Mouse (Mus musculus): ENCODE data around the gene Nkx2-5.

Nkx2-5 gene

DNA sequence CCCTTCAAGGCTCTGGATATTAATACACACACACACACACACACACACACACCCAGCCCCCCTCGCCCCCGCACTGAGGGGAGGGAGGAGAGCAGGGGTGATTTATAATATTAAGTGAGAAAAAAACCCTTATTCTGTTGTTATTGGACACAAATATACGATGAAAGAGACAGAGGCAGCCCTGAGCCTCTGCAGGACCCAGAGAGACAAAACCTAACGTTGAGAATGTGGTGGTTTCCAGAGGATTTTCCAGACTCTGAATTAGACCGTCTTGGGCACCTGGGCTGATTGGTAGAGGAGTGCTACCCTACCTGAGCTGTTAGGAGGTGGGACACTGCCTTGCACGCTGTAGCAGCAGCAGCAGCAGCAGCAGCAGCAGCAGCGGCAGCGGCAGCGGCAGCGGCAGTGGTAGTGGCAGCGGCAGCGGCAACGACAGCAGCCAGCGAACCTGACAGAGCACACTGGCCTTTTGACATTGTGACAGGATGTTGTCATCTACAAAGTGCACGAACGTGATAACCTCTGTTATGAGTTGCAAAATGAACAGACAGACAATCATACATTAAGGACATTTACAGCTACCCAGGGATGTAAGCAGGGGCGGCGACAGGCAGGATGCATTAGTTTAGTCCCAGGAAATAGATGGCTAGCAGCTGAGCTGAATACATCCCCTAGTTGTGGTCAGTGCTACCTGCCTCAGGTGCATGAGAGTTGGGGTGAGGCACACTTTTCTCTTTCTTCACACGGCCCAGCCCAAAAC is 7.8 kb downstream of the Nkx2-5 start:
- DNase-seq (ENCODE audit: low spot score): no peak

DNA sequence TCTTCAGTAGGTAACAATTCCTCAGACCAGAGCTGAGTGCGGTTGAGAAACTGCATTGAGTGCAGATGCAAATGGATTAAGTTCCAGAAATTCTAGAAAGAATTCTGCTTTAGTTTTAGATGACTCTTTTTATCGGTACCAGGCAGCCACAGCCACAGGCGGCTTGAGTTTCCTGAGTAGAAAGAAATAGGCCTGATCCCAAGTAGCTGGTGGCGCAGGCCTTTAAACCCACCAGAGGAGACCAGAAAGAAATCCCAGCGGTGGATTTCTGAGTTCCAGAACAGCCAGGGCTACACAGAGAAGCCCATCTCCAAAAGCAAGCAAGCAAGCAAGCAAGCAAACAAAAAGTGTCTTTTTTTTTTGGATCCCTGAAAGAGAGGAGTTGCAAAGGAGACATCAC is 8.4 kb downstream of the Nkx2-5 start:
- no peak for DNase-seq (ENCODE audit: low spot score)

DNA sequence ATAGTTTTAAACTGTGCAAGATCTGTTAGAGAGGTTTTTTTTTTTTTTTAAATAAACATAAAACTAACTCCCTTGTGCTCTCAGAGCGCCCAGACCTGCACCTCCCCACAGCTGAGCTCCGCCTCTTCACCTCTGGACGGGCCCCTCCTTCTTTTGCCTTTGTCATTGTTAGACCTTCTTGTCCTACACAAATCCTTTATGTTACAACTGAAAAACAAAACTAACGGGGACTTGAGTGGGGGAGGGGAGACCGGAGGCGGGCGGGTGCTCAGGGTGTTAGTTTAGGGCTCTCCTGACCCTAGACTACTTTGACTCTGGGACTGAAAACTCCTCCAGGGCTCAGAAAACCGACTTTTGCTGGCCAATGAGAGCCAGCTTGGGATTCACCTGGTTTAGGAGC is 8.9 kb downstream of the Nkx2-5 start:
- DNase-seq (ENCODE audit: low spot score): no peak

DNA sequence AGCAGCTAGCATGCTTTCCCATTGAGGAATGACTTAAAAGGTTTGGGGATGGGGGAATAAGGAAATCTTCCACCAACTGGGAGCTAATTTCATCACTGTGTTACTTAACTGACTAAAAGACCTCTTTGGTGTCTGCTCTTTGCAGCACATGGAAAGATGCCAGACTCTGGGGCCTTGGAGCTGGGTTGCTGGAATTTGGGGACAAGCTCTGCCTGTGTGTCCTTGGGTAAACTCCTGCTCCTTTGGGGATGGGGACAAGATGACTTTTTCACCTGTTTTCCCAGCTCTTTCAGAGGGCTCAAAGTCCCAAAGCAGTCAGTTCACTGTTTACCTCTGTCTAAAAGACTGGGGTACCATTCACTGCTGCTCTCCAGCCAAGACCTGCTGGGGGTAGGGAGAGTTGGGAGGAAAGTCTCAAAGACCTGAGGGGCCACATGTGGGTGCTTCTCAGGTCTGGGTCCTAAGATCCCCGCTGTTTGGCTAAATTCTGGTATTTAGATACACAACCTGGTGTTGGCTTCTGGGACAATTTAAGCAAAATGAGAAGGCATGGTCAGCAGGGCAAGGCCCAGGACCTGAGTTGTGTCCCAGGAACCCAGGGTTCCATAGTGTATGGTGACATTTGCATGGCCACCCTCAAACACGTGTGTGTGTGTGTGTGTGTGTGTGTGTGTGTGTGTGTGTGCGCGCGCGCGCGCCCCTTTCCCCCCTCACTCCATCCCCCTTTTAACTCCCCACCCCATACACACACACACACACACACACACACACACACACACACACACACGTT is 9.6 kb downstream of the Nkx2-5 start:
- DNase-seq (ENCODE audit: low spot score): no peak

DNA sequence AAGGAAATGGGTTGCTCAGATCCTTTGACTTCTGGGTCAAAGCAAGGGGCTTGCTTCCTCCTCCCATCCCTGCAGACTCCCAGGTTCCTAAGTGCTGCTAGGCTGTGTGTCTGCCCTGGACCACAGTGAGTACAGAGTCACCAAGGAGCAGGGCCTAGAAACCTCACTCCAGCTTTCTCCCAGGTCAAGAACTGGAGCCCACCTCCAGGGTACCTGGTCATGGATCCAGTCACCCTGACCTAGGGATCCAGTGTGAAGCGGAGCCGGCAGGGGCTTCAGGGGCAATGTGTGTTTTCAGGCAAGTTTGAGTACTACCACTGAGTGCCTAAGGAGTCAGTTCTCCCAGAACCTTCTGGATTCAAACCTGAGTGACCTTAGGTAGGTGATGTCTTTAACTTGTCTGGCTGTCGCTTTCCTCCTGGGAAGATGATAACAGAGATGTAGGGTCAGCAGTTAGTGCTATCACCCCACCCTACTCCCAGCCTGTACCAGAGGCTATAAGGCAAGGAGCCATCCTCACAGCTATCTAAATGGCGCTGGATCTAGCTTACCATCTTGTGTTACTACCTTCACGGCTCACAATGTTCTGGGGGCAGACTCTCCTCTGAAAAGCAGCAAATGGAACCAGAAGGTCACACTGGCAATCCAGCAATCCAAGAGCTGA is 10.4 kb downstream of the Nkx2-5 start:
- no peak for DNase-seq (ENCODE audit: low spot score)

DNA sequence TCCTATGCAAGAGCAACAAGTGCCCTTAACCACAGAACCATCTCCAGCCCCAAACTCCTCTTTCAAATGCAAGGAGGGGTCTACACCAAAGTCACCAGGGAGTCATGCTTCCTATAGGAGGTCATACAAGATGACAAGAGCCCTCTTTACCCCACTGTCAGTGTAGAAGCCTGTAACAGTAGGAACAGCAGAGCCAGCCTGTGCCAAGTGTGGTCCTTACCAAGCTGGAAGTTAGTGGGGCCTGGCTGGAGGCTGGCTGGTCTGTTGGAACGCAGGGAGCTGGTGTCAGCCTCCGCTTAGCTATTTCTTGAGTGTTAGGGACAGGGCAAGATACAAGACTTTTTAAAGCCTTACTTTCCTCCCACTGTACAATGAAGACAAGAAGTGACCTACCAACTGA is 11.0 kb downstream of the Nkx2-5 start:
- DNase-seq (ENCODE audit: low spot score): no peak

DNA sequence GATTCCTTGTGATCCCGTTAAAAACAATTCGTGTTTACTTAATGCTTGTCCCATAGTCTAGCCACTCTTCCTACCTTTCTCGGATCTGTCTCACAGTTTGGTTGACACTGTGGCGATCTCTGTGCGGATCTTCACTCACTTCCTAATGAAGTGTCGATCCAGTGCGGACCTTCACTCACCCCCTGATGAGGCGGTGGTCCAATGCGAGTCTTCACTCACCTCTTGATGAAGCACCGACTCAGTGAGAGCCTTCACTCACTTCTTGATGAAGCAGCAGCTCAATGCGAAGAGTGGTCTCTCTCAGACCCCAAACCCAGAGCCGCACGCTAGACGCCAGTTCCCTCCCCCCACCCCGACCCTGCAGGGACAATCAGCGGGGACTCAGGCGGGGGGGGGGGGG is 18.7 kb downstream of the Nkx2-5 start:
- no peak for DNase-seq (ENCODE audit: low spot score)

DNA sequence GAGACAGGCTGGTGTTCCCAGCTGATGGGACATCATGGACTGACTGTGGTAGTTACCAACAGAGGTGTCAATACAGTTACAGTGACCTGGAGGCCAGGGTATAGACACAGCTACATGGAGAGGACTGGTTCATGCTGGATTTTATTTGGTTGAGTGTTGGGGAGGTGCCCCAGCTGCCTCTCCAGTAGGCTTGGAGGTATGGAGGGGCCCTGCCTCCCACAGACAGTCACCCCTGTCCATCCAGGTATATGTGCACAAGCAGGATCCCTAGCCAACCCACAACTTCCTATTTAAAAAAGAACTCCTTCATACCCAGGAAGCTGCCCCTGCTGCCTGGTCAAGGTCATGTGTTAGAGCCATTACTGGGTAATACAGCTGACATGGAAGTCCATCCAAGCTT is 27.0 kb downstream of the Nkx2-5 start:
- no peak for DNase-seq (ENCODE audit: low spot score)

DNA sequence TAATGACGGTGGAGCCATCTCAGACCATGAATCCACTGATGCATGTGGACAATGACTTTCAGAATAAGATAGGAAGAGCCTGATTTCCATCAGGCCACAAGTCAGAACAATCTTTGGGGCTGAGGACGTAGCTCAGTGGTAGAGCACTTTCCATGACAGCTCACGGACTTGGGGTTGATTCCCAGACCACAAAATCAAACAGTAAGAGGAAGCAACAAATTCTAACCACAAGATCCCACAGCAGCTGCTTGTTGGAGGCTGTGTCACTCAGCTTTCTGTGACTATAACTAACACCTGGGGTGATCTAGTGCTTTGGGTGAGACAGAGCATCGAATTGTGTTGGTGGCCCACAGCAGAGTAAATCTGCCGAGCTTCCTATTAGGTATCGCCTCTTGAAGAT is 28.0 kb downstream of the Nkx2-5 start:
- DNase-seq (ENCODE audit: low spot score): no peak

DNA sequence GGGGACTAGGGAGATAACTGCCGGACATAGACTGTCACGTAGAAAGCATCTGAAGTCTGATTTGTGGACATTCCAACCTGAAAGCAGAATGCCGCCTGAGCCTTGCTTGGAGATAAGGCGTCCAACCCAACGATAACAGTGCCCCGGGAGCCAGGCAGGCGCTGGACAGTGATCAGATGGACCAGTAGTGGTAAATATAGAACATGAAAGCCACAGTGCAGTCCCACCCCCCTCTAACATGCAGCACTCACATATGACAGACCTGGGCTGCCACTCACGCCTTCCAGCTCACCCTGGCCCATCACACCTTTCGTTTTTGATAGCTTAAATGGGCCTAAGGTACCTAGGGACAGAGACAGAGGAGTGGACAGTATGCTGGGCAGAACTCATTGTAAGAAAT is 31.3 kb downstream of the Nkx2-5 start:
- no peak for DNase-seq (ENCODE audit: low spot score)

DNA sequence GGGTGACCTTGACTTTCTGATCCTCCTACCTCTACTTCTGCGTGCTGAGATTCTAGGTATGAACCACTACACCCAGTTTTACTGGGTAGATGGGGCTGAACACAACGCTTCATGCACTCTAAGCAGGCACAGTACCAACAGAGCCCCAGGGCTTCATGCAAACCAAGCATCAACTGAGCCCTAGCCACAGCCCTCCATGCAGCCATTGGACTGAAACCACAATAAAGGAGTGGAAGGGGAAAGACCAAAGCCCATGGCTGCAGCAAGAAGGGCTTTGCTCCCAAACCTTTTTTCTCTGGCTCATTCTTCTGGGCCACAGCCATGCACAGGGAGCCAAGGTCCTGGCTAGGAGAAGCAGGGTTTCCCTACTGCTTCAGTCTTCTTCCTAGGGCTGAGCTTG is 32.2 kb downstream of the Nkx2-5 start:
- DNase-seq (ENCODE audit: low spot score): no peak

DNA sequence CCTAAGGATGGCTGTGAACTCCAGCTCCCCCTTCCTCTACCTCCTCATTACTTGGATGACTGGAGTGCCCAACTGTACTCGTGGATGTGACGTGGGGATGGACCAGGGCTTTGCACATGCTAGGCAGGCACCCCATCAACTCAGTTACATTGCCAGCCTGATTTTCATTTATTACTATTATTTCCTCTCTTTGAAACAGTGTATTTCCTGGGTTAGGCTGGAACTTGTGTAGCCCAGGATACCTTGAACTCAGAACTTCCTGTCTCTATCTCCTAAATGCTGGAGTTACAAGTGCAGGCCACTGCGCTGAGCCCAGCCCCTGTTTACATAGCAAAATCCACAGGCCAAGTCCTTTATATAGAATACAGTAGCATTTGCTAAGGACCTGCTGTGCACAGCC is 41.9 kb downstream of the Nkx2-5 start:
- no peak for DNase-seq (ENCODE audit: low spot score)

DNA sequence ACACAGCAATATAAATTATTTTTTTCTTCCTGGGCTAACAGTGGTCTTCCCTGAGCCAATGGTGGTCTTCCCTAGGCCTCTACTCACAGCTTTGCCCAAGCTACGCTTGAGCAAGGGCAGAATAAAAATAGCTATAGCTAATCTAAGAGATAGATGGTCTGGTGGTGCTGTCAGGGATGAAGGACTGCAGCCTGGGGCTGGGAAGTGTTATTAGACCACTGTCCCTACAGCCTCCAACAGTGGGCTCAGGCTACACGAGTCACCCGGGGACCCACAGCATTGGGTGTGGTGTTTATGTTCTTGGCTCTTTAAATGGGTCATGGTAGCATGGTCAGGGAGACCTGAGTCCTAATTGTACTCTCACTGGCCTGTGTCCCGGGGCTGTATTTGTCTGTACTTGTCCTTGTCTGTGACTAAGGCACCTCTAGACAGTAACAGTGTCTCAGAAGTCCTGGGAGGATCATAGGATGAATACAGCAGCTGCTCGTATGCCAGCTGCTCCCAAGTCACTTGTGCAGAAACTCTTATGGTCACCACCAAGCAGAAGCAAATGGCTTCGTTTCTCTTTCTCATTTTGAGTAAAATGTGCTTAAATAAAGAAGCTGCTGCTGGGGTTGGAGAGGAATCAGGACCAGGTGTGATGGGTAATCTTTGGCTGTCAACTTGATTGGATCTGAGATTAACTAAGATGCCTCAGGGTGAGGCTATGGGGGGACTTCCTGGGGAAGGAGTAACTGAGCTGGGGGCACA is 47.3 kb downstream of the Nkx2-5 start:
- no peak for DNase-seq (ENCODE audit: low spot score)

DNA sequence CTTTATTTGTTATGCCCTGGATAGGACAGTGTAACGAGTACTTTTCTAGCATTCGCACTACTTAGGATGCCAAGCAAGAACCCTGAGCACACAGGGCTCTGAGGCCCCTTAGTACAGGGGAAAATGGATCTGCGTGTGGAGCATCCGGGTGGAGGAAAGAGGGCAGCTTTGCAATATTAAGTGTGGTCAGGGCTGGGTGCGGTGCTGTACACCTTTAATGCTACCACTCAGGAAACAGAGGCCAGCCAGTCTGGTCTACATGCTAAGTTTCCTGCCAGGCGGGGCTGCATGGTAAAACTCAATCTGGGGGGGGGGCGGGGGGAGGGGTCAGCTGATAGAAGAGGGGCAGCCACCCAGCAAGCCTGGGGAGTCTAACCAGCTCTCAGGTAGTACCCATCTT is 49.4 kb downstream of the Nkx2-5 start:
- no peak for DNase-seq (ENCODE audit: low spot score)

DNA sequence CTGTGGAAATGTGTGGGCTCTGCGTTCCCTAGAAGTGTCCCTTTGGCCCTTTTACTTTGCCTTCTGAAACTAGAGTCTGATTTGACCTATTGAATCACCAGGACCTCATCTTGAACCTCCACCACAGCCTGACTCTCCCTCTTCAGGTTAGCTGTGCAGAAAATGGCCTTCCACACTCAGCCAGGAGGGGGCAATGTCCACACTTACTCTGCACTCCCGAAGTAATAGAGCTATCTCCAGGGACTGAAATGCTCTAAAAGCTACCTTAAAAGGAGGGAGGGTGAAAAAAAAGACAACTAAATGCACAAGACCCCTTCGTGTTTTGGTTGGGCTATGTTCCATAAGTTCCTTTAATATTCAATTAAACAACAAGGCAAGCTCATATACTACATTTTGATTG is 50.1 kb downstream of the Nkx2-5 start:
- DNase-seq (ENCODE audit: low spot score): peak; percentile 63

DNA sequence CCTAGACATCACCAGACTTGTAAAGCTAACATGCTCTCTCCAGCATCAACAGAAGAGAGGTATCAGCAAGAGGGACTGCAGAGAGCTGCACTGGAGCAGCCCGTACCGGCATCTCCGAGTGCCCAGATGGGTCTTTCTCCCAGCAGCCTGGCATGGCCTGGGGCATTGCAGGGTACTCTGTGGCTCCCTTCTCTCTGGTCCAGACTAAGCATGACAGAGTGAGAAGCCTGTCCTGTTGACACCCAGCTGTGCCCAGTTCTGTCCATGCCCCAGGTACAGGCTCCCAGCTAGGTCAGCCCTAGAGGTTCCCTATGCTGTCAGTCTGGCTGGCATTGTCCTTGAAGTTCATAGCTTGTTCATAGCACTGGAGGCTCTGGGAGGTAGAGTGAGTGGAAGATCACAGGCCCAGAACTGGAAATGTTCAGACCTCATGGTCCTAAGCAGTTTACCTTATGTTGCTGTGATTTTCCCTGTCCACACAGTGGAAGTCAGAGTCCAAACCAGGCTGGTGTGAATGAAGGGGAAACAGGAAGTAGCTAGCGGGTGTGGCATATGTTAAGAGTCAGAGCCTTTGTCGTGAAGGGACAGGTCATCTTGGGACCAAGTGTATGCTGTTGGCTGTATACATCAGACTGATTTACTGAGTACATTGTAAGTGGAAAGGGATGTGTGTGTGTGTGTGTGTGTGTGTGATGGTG is 51.6 kb downstream of the Nkx2-5 start:
- no peak for DNase-seq (ENCODE audit: low spot score)

DNA sequence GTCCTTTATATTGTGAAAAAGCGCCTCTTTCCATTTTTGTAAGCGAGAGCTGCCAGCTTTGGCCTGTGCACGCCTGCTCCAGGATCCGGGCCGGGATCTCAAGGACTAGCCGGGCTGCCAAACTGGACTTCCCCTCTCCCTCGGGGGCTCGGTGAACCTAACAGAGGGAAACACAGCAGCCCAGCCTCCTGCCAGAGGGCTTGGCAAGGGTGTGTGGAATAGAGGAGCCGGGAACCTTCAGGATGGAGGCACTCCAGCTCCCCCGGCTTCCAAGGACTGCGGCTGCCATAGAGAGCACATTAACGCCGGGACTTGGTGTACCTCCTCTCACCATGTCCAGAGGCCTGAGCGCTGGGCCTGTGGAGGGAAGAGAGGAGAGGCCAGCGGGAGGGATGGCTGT is 52.7 kb downstream of the Nkx2-5 start:
- DNase-seq (ENCODE audit: low spot score): peak; percentile 17

DNA sequence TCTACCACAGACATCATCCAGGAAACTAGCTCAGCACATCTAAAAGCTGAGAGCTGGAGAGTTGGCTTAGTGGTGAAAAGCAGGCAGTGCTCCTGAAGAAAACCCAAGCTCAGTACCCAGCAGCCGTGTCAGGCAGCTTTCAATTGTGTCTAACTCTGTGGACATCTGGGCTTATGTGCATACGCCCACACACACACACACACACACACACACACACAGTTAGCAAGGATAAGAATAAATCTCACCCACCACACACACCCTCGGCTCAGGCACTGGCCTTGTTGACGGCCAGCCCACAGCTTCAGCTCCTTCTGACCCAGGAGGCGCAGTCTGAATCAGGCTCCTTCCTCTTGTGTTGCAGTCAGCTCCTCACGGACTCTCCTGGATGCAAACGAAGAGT is 53.2 kb downstream of the Nkx2-5 start:
- DNase-seq (ENCODE audit: low spot score): no peak

DNA sequence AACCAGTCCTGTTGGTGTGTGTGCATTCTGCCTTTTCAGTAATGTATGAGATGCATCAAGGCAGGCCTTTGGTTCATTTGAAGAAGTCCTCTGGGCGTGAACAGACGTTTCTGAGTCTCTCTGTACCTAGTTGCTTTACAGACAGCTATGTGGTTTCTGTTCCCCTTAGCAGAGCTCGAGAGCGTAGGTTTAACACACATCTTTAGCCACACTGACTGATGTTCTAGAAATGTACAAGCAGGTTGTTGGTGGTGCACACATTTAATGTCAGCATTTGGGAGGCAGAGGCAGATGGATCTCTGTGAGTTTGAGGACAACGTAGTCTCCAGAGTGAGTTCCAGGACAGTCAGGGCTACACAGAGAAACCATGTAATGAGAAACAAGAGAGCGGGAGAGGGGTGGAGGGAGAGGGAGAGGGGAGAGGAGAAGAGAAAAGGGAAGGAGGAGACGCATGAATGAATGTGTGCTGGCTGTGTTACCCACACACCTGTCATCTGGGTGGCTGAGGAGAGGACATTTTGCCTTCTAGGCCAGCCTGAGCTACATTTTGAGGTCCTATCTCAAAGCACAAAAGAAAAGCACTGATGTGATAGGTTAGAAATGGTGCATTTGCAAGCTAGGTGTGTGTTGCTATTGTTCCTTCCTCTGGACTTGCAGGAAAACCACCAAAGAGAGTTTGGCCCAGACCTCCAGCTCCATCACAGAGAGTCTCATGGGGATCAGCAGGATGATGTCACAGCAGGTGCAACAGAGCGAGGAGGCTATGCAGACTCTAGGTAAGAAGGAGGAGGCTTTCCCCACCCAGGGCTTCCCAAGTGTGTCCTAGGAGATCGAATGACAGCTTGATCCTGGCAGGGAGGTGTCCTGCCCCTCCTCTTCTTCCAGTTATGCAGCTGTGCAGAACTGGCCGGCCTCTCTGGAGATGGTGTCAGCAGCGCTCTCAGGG is 54.3 kb downstream of the Nkx2-5 start:
- no peak for DNase-seq (ENCODE audit: low spot score)

DNA sequence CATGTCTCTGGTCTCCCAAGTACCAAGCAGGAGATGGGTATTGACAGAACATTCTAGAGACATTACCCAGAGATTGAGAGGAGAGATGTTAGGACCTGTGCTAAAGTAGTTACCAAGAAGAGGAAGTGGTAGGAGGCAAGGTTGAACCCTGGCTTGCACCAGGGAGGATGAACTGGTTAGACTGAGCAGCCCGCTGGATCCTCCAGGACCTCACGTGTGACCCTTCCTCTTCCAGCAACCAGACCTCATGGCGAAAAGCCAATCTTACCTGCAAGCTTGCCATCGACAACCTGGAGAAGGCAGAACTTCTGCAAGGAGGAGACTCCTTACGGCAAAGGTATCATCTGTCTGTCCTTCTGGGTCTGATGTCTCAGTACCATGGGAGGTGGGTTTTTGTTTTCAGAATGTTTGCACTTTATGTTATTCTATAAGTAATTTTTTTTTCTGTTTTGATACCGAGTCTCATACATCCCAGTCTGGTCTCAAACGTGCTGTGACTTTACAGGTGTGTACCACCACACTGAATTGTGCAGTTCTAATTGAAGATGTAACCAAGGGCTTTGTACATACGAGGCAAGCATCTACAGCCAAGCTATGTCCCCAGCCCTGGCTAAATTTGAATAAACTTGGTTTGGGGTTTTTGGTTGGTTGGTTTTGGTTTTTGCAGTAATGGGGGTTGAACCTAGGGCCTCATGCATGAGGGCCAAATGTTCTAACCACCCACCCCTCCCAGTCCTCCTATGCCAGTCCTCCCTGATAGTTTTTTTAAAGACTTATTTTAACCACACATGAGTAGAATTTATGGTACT is 55.1 kb downstream of the Nkx2-5 start:
- no peak for DNase-seq (ENCODE audit: low spot score)
